Mouse (Mus musculus) retina, embryonic 14.5 days (tissue): ENCODE data around the gene Mok.
A peak's percentile ranks its signal among the peaks of the same experiment; 100 is the strongest.

Source experiments
- DNase-seq: peaks from one replicate; pipeline ENCODE4 v3.0.0-alpha.2; 2015; ENCODE audit warnings: low spot score

The Mok gene

DNA sequence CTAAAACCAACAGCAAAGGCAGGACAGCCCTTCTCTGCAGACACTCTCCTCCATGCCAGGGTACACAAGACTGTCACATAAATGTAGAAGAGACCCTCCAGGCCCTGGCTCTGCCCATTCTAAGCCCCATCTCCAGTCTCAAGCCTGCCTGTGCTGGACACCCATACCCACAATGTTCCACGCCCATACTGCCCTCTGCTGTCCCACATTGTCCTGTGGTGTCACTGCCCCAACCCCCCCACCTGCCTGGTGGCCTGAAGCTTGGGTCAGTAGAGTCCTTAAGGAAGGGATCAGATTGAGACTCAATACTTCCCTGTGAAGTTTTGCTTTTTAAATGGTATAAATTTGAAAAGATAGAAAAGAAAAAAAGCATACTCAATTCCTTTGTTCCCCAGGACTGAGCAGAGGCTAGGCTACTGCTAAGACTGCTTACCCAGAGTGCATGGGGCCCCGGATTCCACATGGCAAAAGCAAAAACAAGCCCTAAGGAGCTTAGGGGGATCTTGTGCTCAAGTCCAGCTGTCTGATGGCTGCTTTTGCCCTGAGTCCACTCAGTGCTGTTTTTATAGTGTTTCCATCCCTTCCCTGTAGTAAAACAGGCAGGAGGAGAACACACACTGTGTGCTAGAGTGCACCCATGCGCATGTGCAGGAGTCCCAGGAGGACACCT lies 34.3 kb downstream of the Mok start:
- peak; percentile 58 for DNase-seq

DNA sequence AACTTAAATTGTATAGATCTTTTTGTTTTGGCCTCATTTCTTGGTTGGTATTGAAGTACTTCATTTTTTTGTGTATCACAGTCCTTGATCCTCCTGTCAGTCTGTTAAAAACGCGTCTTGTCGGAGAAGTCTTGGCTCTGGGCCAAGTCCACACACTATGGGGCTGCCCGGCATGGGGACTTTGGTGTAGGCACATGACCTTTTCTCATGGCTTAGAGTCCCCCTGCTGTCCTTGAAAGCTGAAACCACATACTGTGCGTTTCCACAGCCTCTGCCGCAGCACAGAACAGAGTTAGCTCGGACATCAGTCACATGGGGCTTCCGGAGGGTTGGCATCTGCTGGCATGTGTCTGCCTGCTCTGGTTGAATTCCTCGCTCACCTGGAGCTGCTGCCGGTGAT lies 36.5 kb downstream of the Mok start:
- DNase-seq: peak; percentile 67

DNA sequence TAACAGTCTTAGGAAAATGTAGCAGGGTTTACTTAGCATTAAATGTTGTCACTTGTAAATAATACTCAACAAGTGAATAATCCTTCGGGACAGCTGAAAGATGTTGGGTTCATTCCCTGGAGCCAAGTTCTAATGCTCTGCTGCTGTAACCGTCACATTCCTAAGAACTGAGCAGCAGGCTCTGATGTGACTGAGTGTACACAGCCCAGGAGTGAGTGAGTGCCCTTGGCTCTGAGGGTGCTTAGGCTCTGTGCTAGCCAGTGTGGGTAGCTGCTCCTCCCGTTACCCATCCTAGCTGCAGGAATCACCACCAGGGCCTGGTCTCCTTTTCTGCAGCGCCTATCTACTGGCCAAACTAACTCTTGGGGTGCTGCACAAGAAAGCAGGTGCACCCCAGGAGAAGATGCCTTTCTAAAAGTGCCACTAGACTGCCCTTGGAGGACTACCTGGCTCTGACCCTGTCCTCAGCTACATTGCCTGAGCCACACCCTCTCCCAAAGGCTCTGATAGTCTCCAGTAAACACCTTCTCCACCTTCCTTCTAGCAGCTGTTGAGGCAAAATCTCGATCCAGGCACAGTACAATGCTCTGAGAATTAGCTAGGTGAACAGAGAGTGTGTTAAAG lies 38.0 kb downstream of the Mok start:
- no peak for DNase-seq

DNA sequence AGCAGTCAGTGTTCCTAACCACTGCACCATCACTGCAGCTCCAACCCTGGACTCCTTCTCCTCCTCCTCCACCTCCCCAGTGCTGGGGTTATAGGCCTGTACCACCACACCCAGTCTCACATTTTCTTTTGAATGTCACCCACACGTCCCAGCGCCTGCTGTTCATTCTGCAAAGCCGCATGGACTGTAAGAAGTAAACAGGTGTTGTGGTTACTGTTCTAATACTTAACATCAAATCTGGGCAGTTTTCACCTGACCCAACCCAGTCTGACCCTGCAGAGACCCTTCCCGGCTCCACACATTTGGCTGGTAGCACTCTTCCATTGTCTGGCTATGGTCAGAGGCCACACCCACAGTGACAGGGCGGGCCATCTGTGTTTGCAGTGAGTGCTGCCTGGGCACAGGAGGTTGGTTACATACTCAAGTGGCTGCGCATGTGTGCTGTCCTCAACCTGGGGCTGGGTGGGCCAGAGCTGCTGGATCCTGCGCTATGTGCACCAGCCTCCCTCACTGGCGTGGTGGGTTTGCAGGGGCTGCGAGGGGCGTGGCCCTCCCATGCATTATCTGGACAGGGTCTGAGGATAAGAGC lies 38.8 kb downstream of the Mok start:
- DNase-seq: no peak

DNA sequence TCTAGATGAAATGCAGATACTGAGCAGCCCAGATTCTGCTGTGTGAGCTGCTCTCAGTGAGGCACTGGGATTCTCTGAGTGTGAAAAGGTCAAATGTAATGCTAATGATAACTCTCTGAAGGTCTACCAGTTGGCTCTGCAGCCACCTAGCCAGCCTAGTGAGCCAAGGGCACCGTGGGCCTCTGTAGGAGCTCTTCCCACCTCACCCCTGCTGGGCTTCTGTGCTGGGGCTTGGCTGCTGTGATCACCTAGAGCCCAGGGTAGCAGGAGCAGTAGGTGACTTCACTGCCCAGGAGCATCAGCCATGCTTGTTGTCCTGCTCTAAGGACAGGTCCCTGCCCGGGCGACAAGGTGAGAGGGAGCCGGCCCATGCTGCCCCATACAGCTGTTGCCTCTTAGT lies 41.5 kb downstream of the Mok start:
- no peak for DNase-seq

DNA sequence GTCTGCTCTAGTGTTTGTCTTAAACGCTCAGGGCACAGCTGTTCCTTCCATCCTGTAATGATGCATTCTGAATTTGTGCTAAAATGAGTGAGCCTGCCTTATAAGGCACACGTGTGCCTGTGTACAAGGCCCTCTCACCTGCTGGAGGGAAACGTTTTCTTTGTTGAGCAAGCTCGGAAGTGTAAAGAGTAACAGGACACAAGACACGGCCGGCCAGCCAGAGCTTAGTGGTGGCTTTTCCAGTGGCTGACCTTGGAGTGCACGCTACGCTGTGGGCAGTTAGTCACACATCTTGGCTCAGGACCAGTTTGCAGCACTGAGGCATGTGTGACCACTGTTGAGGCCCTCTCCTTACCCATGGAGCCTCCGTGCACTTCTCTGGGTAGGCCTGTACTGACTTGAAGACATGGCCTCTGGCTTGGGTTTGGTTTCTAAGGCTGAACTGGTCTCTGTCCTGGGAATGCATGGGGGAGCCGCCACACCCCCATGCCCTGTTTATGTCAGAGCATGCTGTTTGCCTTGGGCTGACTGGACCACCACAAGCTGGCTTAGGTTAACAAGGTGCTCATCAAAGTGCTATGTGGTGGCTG lies 42.8 kb downstream of the Mok start:
- DNase-seq: no peak

DNA sequence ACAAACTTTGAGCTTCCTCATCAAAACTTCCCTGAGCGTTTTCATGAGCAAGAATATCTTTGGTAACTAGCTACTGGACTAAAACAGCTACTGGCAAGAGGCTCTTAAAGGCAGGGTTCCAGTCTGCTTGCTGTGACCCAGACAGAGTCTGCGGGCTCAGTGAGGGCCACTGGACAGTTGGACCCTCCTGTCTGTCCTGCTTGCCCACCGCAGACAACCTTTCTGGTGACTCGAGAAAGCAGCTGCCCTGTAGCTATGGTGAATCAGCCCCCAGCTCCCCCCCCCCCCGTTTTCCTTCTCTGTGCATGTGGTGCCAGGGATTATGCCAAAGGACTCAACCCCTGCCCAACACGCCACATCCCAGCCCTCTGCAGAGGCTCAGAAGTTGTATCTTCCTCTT lies 43.5 kb downstream of the Mok start:
- no peak for DNase-seq

DNA sequence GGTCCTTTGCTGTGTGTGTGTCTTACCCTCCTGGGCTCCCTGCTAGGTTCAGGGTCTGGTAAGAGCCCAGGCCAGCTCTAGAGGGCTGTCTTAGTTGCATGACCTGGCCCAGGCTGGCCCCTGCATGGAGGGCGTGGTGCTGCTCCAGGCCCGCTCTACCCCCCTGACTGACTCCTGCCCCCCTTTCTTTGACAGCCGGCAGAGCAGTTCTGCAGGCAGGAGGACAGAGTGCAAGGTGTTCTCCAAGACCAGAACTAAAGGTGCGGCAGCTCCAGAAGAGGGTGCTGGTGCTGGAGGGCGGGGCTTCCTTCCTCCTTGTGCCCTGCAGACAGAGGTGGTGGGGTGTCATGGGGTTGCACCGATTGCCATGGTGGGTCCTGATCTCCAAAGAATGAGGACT lies 44.0 kb downstream of the Mok start:
- DNase-seq: no peak

DNA sequence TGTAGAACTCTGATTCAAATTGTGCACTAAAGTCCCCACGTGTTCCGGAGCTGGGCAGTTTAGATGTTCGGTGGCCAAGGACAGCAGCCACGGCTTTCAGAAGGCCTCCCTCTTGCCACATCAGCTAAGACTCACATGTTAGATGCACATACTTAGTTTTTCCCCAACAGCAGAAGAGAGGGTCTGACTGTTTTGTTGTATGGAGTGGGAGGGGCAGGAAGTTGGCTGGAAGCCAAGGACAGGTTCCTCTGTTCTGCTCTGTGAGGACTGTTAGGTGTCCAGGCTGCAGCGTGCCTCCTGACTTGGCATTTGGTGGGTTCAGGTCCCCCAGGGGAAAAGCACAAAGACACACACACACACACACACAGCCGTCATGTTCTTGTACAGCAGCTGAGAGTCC lies 45.7 kb downstream of the Mok start:
- no peak for DNase-seq

DNA sequence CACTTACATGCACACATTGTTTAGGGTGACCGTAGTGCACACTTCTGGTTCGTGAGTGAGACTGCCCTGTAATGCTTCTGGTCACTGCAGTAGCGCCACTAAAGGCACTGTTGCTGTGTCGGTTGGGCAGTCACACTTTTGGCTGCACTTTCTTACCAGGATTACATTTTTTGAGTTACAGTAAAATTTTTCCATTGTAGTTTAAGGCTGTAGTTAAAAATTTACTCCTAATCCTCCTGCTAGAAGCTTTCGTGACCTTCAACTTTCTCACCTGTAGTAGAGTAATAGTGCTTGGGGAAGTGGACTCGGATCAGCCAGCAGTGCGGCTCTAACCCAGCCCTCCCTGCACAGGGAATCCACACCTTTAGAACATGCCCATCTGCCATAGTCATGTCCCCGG lies 49.7 kb downstream of the Mok start:
- no peak for DNase-seq

DNA sequence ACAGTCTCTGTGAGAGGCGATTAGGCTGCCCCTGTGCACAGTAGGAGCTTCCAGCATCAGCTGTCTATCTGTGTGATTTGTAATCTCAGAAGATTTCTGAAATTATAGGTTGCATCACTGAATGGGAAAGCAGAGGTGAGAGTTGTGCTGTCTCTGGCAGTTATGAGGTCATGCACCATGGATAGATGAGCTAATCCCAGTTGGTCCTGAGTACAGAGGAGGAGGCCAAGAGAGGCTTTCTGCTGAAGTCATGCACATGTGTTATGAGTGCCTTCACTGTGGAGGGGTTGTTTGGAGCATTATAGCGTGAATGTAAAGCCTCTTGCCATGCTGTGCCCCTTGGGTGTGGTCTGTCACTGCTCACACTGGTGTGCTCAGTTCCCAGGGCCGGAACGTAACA lies 50.2 kb downstream of the Mok start:
- DNase-seq: no peak

DNA sequence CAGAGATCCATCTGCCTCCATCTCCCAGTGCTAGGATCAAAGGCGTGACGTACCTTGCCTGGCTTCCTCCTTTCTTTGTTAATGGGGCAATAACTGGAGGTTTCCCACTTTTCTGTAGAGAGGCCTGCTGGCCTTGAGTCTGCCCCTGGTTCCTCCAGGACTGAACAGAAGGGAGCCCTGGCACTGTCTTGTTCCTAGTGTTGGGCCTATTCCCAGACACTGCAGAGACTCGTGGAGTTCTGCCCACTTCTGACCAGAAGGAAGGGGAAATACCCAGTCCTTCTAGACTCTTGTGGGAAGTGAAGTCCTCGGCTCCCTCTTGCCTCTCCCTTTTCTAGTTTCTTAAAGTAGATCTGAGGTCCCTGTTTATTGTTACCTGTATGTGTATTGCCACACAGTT lies 54.5 kb downstream of the Mok start:
- DNase-seq: no peak

DNA sequence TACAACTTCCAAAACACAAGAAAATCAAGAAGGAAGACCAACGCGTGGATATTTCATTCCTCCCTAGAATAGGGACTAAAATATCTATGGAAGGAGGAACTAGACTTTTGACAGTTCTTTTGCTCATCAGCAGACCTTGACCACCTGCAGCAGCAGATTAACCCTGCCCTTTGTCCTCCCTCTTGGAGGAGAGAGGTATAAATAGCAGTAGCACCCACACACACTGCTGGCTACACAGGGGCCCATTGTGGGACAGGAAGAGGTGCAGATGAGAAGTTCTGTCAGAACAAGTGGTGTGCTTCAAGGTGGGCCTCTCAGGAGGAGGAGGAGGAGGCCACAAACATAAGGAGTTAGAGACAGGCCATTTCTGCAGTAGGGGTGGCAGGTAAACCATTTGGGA lies 56.5 kb downstream of the Mok start:
- DNase-seq: no peak

DNA sequence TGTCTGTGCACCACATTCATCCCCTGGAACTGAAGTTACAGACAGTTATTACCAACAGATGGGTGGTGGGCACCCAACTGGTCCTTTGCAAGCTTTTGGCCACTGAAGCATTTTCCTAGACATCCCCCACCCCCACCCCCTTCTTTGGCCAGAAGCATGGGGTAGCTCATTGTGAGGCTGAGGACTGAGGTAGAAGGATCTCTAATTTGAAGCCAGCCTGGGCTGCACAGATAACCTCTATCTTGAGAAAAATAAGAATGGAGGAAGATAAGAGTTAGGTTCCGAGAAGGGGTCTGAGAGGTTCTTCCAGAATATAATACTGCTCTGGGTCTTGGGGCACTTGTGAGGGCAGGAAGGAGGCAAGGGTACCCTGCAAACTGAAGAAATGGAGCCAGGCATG lies 58.5 kb downstream of the Mok start:
- no peak for DNase-seq

DNA sequence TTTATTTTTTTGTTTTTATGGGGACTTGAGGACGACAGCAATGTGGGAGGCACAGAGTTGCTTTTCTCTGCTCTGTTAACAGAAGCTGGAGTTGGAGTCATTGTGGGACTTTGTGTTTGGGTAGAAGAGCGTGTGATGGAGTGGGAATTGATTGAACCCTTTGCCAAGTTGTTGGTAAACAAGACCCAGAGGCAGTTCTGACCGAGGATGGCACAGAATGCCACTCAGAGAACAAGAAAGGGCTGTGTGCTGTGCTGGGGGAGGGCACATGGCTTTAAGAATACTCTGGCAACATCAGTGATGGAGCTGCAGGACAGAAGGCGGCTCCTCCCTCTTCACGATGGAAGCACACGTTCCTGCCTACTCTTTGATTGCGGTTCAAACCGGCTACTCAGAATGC lies 59.6 kb downstream of the Mok start:
- DNase-seq: no peak

DNA sequence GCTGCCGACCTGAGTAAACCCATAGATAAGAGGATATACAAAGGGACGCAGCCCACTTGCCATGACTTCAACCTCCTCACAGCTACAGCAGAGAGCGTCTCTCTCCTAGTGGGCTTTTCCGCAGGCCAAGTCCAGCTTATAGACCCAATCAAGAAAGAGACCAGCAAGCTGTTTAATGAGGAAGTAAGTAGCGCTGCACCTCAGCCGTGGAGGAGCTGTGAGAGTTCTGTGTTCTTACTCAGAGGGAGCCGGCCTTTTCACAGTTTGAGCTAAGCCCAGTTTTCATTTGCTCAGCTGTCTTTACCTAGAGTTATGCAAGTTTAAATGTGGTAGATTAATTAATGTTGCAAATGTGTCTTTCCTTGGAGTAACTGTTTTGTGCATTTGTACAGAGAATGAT lies 61.4 kb downstream of the Mok start:
- DNase-seq: no peak

DNA sequence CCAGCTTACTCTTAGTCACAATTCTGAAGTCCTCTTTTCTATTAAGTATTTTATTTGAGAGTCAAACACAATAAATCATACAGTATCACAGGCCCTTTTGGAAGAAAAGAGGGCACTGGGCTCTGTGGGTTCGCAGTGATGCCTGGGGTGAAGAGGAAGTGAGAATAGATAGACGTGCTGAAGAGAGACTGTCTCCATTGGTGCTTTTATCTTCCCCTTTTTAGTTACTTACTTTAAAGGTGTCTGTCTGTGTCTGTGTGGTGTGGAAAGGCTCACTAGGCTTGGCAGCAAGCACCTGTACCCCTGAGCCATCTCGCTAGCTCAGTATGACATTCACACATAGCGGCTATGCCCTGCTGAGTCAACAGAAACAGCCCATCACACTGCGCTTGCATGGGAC lies 62.9 kb downstream of the Mok start:
- no peak for DNase-seq

DNA sequence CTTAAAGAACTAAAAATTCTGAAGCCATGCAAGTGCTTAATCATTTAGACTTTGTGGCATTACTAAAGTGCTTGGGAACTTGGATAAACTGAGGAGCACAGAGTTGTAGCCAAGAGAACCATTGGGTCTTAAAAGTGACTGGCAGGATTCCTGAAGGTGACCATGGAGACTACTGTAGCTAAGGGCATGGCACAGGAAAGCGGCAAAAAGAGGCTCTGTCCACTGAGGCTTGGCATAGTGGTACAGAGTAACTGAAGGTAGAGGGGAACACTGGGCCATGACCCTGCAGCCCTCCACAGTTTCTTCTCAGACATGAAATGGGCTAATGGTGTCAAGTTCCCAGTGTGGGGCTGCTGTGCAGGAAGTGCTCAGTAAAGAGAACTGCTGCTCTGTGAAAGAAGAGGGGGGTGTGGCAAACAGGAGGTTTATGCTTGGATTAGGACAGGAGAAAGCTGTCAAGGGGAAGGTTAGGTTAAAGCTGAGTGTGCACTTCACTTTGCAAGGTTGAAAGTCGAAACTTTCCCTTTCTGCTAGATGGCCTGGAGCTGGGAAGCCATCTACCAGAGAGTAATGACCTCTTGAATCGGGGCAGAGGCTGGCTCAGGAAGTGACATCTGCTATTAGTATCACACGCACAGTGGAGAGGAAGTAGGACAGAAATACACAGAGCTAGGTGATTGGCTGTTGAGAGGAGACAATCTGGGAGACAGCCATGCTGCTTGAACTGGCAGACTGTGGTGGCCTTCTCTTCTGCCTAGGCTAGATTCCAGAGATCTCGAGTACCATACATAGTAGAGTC lies 64.9 kb downstream of the Mok start:
- DNase-seq: peak; percentile 74

DNA sequence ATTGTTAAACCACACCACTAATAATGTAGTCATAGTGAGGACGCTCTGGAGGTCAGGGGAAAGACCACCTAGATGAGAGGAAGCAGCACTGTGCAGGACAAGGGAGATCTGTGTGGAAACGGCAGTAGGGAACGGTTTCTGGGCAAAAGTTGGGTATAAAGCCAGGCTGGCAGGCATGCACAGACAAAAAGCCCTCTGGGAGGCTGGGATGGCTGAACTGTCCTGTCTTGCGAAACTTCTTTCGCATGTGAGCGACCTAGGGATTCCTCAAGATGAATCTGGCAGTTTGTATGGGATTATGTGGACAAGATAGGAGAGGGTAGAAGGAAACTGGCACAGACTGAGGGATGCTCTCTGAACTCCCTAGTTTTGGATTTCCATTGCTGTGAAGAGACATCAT lies 68.8 kb downstream of the Mok start:
- DNase-seq: no peak

DNA sequence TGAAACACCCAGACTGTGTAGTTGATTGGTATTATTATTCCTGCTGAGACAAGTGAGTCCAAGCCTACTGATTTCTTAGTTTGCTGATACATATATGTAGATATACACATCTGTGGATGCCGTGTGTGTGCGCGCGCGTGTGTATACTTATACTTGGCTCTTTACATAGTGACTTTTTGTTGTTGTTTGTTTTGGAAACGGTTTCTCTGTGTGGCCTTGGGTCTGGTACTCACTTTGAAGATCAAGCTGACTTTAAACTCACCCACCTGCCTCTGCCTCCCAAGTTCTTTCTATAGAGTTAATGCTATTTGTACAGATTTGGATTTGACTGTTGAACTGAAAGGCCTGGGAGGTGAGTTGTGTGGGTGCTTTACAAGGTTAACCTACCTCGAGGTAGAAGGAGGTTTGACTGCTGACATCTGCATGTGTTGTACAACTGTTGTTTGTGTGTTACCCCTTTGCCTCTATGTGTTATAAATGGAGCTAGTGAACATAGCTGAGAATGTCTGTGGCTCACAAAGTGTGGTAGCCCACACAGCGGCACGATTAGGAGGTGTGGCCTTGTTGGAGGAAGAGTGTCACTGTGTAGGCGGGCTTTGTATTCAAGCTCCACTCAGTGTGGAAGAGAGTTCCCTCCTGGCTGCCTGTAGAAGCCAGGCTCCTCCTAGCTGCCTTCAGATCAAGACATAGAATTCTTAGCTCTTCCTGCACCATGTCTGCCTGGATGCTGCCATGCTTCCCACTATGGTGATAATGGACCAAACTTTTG lies 70.1 kb downstream of the Mok start:
- no peak for DNase-seq

DNA sequence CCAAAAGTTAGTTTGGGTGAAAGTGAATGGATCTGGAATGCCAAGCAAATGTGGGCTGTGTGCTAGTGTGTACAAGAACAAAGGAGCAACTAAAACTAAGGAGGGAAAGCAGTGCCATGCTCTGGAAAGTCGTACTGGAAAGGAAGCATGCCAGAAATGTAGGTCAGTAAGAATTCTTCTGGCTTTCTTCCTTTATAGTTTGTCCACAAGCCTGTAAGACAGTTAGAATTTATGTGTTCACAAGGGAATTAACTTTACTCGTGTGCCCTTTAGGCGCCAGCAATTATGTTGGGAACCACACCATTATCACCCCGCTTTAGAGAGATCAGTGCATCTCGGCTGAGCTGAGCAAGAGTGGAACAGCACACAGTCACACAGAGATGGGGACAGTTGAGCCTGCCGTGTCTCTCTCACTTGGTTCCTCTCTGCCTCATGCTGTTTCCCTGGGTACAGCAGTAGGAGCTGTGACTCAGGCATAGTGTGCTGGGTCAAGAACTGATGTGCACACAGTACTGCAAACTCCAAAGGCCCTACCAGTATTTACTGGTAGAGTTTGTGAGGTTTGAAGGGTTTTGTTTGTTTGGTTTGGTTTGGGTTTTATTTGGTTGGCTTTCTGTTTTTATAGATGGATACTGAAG lies 71.0 kb downstream of the Mok start:
- no peak for DNase-seq

DNA sequence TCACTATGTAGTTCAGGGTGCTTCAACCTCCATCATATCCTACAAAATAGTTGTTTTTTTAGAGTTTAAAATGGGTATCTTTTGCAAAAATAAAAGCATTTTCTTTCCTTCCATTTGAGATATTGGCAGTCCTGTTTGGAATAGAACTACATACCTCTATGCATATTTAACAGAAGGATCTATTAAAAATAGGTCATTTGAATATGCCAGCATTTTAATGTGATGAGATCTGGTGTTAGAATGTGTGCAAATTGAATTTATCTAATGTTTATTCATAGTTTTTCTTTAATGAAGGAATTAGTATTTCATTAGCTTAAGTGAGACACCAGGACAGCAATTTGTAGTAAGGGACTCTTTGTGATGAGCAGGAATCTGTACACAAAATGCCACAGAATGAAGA lies 72.2 kb downstream of the Mok start:
- no peak for DNase-seq
